Mouse (Mus musculus): Measurements from ENCODE around the gene Klk5. TPM values are rescaled to one million over a fixed set of nuclear protein-coding genes. Genes with fewer than 3 reads are reported as not detected.

Gene Klk5
- not detected for polyA plus RNA-seq (2021)

DNA sequence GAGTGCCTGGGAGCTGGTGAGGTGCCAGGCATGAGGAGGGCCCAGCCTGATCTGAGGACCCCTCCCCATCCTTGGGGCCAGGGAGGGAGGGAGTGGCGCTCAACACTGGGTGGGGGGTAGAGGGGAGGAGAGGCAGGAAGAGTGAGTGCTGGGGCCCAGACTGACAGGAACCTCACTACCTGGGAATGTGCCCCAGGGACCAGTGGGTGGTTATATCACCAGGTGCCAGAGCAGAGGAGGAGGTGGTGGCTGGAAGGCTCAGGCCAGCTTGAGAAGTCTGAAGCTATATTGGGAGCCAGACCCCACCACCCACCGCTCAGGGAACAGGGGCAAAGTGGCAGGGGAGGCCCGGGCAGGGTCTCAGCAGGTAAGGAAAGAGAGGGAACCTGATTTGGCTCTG is at the start of gene Klk5:
Gene Klk5 (plus strand): TSS at position 271 of the 400 bp plus-strand sequence.
- CTCF ChIA-PET, result no interaction called here

GRCm38 (mm10) chr7:43796355-43796754 is 45.4 kb upstream of the Klk5 start:
- H3K27me3 ChIP-seq, result peaks cover 3% of the 10 kb centered on the region
- ATAC-seq (no peak), DNase-seq (ENCODE audit: low read depth, low spot score) (no peak)
- in situ Hi-C loops (cut with MboI; ENCODE audit: low pct_unique_long_range_greater_than_20kb), result no loop called here
- POLR2A ChIA-PET, result no interaction called here
- CTCF ChIA-PET, result no interaction called here
- no peak for TF ChIP-seq CTCF (IDR thresholded peaks at IDR 0.05)

More for the DNA sequence above, at the start of gene Klk5:
- ATAC-seq (no peak), DNase-seq (ENCODE audit: low read depth, low spot score) (no peak)
- in situ Hi-C loops (cut with MboI; ENCODE audit: low pct_unique_long_range_greater_than_20kb), result no loop called here
- POLR2A ChIA-PET, result no interaction called here
- TF ChIP-seq CTCF (IDR thresholded peaks at IDR 0.05), result no peak
- no peaks in the 10 kb centered on the region for H3K27me3 ChIP-seq

- ChIA-PET POLR2A (no interaction called here), CTCF (no interaction called here)
- in situ Hi-C loops (cut with MboI; ENCODE audit: low pct_unique_long_range_greater_than_20kb), result no loop called here
- TF ChIP-seq CTCF (IDR thresholded peaks at IDR 0.05), result no peak
- H3K27me3 ChIP-seq, result peaks cover 3% of the 10 kb centered on the region
- no peak for ATAC-seq
- no peak for DNase-seq (ENCODE audit: low read depth, low spot score)
Measured at GRCm38 (mm10) chr7:43797333-43797769, 44.4 kb upstream of the Klk5 start, which contains the start of gene Klk8. Gene Klk8, plus strand, starts transcription at chr7:43797577.

- peaks cover 3% of the 10 kb centered on the region for H3K27me3 ChIP-seq
- TF ChIP-seq CTCF (IDR thresholded peaks at IDR 0.05), result no peak
- ChIA-PET POLR2A (no interaction called here), CTCF (no interaction called here)
- no peak for ATAC-seq
- DNase-seq (ENCODE audit: low read depth, low spot score), result no peak
- in situ Hi-C loops (cut with MboI; ENCODE audit: low pct_unique_long_range_greater_than_20kb), result no loop called here
Measured at GRCm38 (mm10) chr7:43797844-43798462, 43.8 kb upstream of the Klk5 start.

GRCm38 (mm10) chr7:43799876-43800275 is 41.9 kb upstream of the Klk5 start:
- no peak for DNase-seq (ENCODE audit: low read depth, low spot score)
- ChIA-PET CTCF (no interaction called here), POLR2A (no interaction called here)
- H3K27me3 ChIP-seq, result peaks cover 3% of the 10 kb centered on the region
- in situ Hi-C loops (cut with MboI; ENCODE audit: low pct_unique_long_range_greater_than_20kb), result no loop called here
- ATAC-seq, result no peak
- TF ChIP-seq CTCF (IDR thresholded peaks at IDR 0.05), result no peak

- in situ Hi-C loops (cut with MboI; ENCODE audit: low pct_unique_long_range_greater_than_20kb), result no loop called here
- TF ChIP-seq CTCF (IDR thresholded peaks at IDR 0.05), result no peak
- DNase-seq (ENCODE audit: low read depth, low spot score), result no peak
- no peaks in the 10 kb centered on the region for H3K27me3 ChIP-seq
- ChIA-PET POLR2A (no interaction called here), CTCF (no interaction called here)
- ATAC-seq, result no peak
Measured at GRCm38 (mm10) chr7:43810994-43811393, 30.8 kb upstream of the Klk5 start, which contains the start of gene Klk7. Gene Klk7, plus strand, starts transcription at chr7:43811294.

GRCm38 (mm10) chr7:43815211-43815610 is 26.6 kb upstream of the Klk5 start:
- H3K27me3 ChIP-seq, result no peaks in the 10 kb centered on the region
- no peak for TF ChIP-seq CTCF (IDR thresholded peaks at IDR 0.05)
- no peak for DNase-seq (ENCODE audit: low read depth, low spot score)
- ChIA-PET CTCF (no interaction called here), POLR2A (no interaction called here)
- in situ Hi-C loops (cut with MboI; ENCODE audit: low pct_unique_long_range_greater_than_20kb), result no loop called here
- ATAC-seq, result no peak

DNA sequence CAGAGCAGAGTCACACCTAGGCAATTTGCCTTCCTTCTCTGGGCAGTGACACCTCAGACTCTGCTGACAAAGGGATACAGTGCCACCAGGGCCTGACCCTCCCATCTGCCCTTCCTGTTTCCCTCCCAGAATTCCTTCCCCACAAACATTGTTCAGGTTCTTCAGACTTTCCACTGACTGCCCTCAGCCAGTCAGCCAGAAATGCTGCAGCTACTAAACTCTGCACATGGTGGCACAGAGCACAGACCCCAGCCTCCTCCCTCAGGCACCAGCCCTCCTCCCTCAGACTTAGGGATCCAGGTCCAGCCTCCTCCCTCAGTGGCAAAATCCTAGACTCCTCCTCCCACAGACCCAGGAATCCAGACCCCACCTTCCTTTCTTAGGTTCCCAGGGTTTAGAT is 25.0 kb upstream of the Klk5 start:
- in situ Hi-C loops (cut with MboI; ENCODE audit: low pct_unique_long_range_greater_than_20kb), result no loop called here
- no peaks in the 10 kb centered on the region for H3K27me3 ChIP-seq
- ChIA-PET POLR2A (no interaction called here), CTCF (no interaction called here)
- ATAC-seq (no peak), DNase-seq (ENCODE audit: low read depth, low spot score) (no peak)
- TF ChIP-seq CTCF (IDR thresholded peaks at IDR 0.05), result no peak

- no peaks in the 10 kb centered on the region for H3K27me3 ChIP-seq
- ChIA-PET CTCF (no interaction called here), POLR2A (no interaction called here)
- ATAC-seq (no peak), DNase-seq (ENCODE audit: low read depth, low spot score) (no peak)
- TF ChIP-seq CTCF (IDR thresholded peaks at IDR 0.05), result no peak
- in situ Hi-C loops (cut with MboI; ENCODE audit: low pct_unique_long_range_greater_than_20kb), result no loop called here
Measured at GRCm38 (mm10) chr7:43821581-43821980, 20.2 kb upstream of the Klk5 start.

DNA sequence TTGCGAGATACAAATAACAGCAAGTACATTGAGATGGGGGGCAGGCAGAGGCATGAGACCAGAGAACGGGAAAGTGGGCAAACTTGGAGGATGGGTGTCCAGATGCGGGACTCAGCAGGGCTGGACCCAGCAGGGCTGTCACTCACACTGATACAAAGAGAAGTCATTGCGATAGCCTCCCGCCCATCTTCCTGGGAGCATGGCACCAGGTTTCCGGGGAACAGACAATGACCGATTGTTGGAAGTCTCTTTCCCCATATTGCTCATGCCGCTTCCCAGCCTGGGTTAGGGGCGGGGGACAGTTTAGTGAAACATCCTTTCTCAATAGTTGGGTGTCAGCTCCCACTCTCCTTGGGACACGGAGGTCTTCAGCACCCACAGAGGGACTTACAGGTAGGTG is 17.6 kb upstream of the Klk5 start, which contains the start of gene Klk6:
Gene Klk6 (plus strand): TSS at position 301 of the 400 bp plus-strand sequence.
- ATAC-seq, result no peak
- H3K27me3 ChIP-seq, result no peaks in the 10 kb centered on the region
- DNase-seq (ENCODE audit: low read depth, low spot score), result no peak
- TF ChIP-seq CTCF (IDR thresholded peaks at IDR 0.05), result no peak
- in situ Hi-C loops (cut with MboI; ENCODE audit: low pct_unique_long_range_greater_than_20kb), result no loop called here
- POLR2A ChIA-PET, result no interaction called here
- CTCF ChIA-PET, result no interaction called here

DNA sequence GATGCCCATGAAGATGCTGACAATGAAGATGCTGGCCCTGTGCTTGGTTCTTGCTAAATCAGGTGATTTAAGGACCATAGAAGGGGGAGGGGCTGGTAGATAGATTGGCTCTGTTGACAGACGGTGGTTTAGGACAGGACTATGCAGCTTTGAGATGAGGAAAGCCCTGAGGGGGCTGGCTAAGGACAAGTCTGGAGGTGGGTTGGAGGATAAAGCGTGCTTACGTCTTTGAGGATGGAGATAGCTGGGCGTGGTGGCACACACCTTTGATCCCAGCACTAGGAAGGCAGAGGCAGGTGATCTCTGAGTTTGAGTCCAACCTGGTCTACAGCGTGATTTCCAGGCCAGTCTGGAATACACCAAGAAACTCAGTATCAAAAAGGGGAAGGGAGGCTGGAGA is 15.7 kb upstream of the Klk5 start:
- DNase-seq (ENCODE audit: low read depth, low spot score) (no peak), ATAC-seq (no peak)
- H3K27me3 ChIP-seq, result no peaks in the 10 kb centered on the region
- ChIA-PET CTCF (no interaction called here), POLR2A (no interaction called here)
- in situ Hi-C loops (cut with MboI; ENCODE audit: low pct_unique_long_range_greater_than_20kb), result no loop called here
- TF ChIP-seq CTCF (IDR thresholded peaks at IDR 0.05), result no peak

DNA sequence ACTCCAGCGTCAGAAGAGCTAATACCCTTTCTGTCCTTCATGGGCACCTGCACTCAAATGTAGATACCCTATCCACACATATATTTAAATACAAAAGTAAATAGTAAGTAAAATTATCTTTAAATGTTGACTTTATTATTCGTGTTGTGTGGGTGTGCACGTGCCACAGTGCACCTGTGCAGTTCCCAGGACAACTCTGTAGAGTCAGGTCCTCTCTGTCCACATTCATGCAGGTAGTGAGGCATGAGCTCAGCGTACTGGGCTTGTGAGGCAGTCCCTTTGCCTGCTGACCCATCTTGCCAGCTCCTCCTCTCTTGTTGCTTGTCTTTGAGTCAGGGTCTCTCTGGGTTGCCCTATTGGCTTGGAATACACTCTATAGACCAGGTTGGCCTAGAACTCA is 14.1 kb upstream of the Klk5 start:
- no peak for TF ChIP-seq CTCF (IDR thresholded peaks at IDR 0.05)
- DNase-seq (ENCODE audit: low read depth, low spot score), result no peak
- in situ Hi-C loops (cut with MboI; ENCODE audit: low pct_unique_long_range_greater_than_20kb), result no loop called here
- CTCF ChIA-PET, result no interaction called here
- ATAC-seq, result no peak
- H3K27me3 ChIP-seq, result no peaks in the 10 kb centered on the region
- POLR2A ChIA-PET, result no interaction called here

Data from Patski (cell line).